Mouse (Mus musculus): Measurements from ENCODE around the gene Lck.

DNA sequence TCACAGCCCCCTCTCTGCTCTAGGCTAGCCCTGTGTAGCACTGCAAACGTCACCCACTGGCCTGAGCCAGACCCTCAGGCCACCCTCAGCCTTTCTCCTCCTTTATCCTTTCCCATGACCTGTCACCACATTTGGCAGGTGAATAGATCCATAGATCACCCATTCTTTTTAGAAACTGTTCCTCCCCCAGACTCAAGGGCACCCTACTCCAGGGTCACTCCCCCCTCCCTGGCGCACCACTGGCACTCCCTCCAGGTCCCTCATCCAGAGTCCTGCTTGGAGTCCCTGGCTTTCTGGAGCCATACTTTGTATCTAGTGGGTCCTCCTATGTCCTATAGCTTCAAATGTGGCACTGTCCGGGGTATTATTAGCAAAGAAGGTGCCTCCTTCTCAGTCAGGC, 67.9 kb downstream of the Lck start:
- TF ChIP-seq POLR2A (IDR thresholded peaks at IDR 0.05; ENCODE audit: insufficient read length, low read depth), result no peak
- TF ChIP-seq MYOD1 (IDR thresholded peaks at IDR 0.05; ENCODE audit: control insufficient read depth in 1 of 3, insufficient read length in 2 of 3, low read depth in 2 of 3), result no peak
- no peak for TF ChIP-seq MYOG (IDR thresholded peaks at IDR 0.05; ENCODE audit: control insufficient read depth in 1 of 3, insufficient read depth in 1 of 3, insufficient read length in 2 of 3, low read depth in 2 of 3)
- no peak for TF ChIP-seq USF1 (IDR thresholded peaks at IDR 0.05; ENCODE audit: low read depth)
- TF ChIP-seq POLR2AphosphoS2 (IDR thresholded peaks at IDR 0.05; ENCODE audit: insufficient read length, low read depth), result no peak
- TF ChIP-seq E2F4 (IDR thresholded peaks at IDR 0.05; ENCODE audit: insufficient read depth), result no peak
- TF ChIP-seq TCF12 (IDR thresholded peaks at IDR 0.05; ENCODE audit: insufficient read depth, poor library complexity, severe bottlenecking), result no peak

Measured in myocyte (in vitro differentiated cells).